Mouse (Mus musculus): Measurements from ENCODE around the gene Pbrm1. TPM values are rescaled to one million over a fixed set of nuclear protein-coding genes. Genes with fewer than 3 reads are reported as not detected.

Gene Pbrm1
- polyA plus RNA-seq, 1 experiment from 2014 or later: 116 TPM

DNA sequence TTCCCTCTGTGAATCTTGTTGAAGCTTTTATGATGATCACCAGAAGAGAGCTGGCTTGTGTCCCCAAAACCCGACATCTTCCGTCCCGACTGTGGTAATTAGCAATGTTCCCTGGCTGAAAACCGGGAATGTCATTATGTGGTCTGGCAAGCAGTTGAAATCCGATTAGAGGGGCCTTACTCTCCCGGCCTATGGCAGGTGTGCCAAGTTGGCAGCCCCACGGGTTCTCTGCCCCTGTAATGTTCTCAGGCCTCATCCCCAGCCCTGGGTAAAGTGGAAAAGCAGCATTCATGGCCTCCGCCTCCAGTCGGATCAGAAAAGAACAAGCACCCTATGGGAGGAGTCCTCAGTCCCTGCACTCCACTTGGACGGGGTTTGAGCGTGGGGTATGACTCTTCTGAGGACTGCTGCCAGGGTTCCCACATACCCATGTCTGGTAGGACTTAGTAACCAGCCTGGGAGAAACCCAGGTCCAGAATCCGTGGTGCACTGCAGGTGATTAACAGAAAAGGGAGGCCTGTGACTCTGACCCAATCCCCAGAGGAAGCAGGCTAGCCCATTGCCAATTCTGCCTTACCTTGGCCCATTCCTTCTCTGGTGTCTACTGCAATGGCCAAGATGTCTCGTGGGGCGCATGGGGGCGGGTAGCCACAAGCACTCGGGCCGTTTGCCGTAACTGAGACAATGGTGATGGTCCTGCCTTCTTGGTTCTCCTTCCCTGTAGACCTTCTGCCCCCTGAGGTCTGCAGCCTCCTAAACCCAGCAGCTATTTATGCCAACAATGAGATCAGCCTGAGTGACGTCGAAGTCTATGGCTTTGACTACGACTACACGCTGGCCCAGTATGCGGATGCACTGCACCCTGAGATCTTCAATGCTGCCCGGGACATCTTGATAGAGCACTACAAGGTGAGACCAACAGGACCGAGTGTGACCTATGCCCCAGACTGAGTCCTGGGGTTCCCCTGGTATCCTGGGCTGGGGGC, 115.4 kb downstream of the Pbrm1 start:
- Histone ChIP-seq H3K4me3 (ENCODE audit: low read length) (no peak overlapping the region), H3K36me3 (ENCODE audit: control insufficient read depth, insufficient read depth, low read length) (peaks cover 50% of the 10 kb centered on the region), H3K4me2 (replicated peaks; ENCODE audit: low read depth, low read length) (no peak overlapping the region), H3K27ac (ENCODE audit: low read depth, low read length) (no peak overlapping the region), H3K27me3 (ENCODE audit: control insufficient read depth, insufficient read depth, low read length) (no peaks in the 10 kb centered on the region), H3K4me1 (ENCODE audit: control insufficient read depth, insufficient read depth, low read length) (peaks cover 27% of the 10 kb centered on the region), H3K9me3 (ENCODE audit: control insufficient read depth, low read length) (no peaks in the 10 kb centered on the region), H3K9ac (ENCODE audit: low read depth, low read length) (no peak overlapping the region)
- no peak for ATAC-seq (ENCODE audit: low FRiP score, low TSS enrichment)
- 87% methylated on average over 25 of the region's 25 CpGs for WGBS

DNA sequence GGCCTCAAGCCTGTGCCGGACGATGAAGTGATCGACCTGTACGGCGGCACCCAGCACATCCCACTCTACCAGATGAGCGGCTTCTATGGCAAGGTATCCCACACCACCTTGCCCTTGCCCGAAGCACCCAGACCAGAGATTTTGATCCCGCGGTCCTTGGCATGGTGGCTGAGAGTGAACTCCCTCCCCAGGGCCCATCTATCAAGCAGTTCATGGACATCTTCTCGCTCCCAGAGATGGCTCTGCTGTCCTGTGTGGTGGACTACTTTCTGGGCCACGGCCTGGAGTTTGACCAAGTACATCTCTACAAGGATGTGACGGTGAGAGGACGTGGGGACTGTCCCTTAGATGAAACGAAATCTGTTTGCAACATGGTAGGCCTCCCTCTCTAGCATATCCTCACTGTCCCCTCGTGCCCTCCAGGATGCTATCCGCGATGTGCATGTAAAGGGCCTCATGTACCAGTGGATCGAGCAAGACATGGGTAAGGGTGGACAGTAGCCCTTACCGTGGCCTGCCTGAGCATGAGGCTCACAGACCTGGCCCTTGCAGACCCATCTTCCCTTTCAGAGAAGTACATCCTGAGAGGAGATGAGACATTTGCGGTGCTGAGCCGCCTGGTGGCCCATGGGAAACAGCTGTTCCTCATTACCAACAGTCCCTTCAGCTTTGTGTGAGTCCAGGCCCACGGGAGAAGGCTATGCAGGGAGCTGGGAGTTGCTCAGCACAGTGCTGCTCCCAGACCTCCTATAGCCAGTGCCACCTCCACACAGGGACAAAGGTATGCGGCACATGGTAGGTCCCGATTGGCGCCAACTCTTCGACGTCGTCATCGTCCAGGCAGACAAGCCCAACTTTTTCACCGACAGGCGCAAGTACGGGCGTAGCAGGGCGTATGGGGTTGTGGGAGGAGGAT, 116.8 kb downstream of the Pbrm1 start:
- no peak for ATAC-seq (ENCODE audit: low FRiP score, low TSS enrichment)
- peaks cover 64% of the 10 kb centered on the region for H3K36me3 ChIP-seq (ENCODE audit: control insufficient read depth, insufficient read depth, low read length)
- 93% methylated on average over 34 of the region's 34 CpGs for WGBS

DNA sequence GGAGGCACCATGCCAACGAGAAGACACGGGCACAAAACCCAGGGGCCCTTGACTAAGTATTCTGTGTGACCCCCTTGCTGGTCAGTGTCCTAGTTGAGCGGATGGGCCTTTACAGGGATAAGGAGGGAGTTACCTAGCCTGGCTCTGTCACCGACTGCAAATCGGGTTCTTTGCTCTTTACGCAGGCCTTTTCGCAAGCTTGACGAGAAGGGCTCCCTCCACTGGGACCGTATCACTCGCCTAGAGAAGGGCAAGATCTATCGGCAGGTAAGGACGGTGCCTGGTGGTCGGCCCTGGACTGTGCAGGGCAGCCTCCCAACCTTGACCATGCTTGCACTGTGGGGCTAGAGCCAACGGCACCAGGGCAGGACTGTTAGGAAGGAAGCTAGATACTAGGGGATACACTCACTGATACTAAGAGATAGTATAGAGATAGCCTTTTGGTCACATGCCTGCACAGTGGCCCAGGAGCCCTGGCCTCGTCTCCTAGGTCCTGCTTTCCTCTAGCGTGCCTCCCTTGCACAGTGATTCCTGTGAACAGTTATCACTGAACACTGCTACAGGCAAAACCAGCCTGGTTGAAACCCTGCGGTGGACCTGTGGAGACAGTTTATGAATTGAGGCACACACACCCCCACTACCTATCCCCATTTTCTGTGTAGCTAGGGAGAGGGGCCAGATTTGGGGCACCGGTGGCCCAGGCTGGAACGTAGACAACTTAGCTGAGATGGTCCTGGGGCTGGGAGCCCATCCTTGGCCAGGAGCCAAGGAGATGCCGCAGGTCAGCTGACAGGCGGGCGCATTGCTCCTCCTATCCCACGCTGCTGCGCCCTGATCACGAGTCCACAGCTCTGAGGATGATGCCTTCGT, 117.7 kb downstream of the Pbrm1 start:
- WGBS: 92% methylated on average over 26 of the region's 26 CpGs
- Histone ChIP-seq H3K27me3 (ENCODE audit: control insufficient read depth, insufficient read depth, low read length) (no peaks in the 10 kb centered on the region), H3K9ac (ENCODE audit: low read depth, low read length) (no peak overlapping the region), H3K9me3 (ENCODE audit: control insufficient read depth, low read length) (no peaks in the 10 kb centered on the region), H3K4me1 (ENCODE audit: control insufficient read depth, insufficient read depth, low read length) (peaks cover 18% of the 10 kb centered on the region), H3K36me3 (ENCODE audit: control insufficient read depth, insufficient read depth, low read length) (peaks cover 73% of the 10 kb centered on the region), H3K27ac (ENCODE audit: low read depth, low read length) (no peak overlapping the region), H3K4me3 (ENCODE audit: low read length) (no peak overlapping the region), H3K4me2 (replicated peaks; ENCODE audit: low read depth, low read length) (no peak overlapping the region)
- no peak for ATAC-seq (ENCODE audit: low FRiP score, low TSS enrichment)

More for the DNA sequence above, 116.8 kb downstream of the Pbrm1 start:
- H3K4me3 ChIP-seq (ENCODE audit: low read length): no peak overlapping the region
- no peaks in the 10 kb centered on the region for H3K27me3 ChIP-seq (ENCODE audit: control insufficient read depth, insufficient read depth, low read length)
- H3K4me2 ChIP-seq (replicated peaks; ENCODE audit: low read depth, low read length): no peak overlapping the region
- no peaks in the 10 kb centered on the region for H3K9me3 ChIP-seq (ENCODE audit: control insufficient read depth, low read length)
- no peak overlapping the region for H3K9ac ChIP-seq (ENCODE audit: low read depth, low read length)
- no peak overlapping the region for H3K27ac ChIP-seq (ENCODE audit: low read depth, low read length)
- peaks cover 18% of the 10 kb centered on the region for H3K4me1 ChIP-seq (ENCODE audit: control insufficient read depth, insufficient read depth, low read length)

DNA sequence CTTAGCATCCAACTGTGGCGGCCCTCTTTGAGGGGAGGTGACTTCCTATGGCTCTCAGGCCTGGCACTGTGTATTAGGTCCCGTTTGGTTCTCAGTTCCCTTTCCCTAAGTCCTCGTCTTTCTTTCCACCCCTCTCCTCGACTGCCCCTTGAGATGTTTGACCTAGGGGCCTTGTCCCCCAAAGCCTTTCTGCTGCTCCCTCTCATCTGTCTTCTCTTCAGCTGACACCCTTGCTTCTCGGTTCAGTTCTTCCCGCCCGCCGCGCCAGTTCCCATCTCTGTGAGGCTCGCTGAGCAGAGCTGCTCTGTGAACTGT, 118.3 kb downstream of the Pbrm1 start:
- 72% methylated on average over 10 of the region's 10 CpGs for WGBS
- Histone ChIP-seq H3K9ac (ENCODE audit: low read depth, low read length) (no peak overlapping the region), H3K27ac (ENCODE audit: low read depth, low read length) (peak overlapping the region; percentile 26; the same call in 1 of the 2 replicates), H3K4me1 (ENCODE audit: control insufficient read depth, insufficient read depth, low read length) (peaks cover 13% of the 10 kb centered on the region), H3K4me2 (replicated peaks; ENCODE audit: low read depth, low read length) (no peak overlapping the region), H3K9me3 (ENCODE audit: control insufficient read depth, low read length) (no peaks in the 10 kb centered on the region), H3K36me3 (ENCODE audit: control insufficient read depth, insufficient read depth, low read length) (peaks cover 77% of the 10 kb centered on the region), H3K27me3 (ENCODE audit: control insufficient read depth, insufficient read depth, low read length) (no peaks in the 10 kb centered on the region), H3K4me3 (ENCODE audit: low read length) (no peak overlapping the region)
- no peak for ATAC-seq (ENCODE audit: low FRiP score, low TSS enrichment)

DNA sequence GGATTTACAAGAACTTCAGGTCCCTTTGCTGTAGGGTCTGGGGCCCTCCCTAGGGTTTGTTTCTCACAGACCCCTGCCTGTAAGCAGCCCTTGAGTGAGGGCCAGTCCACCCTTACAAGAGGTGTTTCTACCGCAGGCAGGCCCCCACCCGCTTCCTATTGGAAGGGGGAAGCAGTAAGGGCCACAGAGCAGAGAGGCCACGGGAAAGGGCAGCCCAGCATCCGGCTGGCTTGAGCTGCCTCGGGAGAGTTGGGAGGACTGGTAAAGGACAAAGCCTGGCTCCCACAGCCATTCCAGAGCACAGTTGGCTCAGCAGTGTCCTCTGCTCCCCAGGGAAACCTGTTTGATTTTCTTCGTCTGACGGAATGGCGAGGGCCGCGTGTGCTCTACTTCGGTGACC, 118.9 kb downstream of the Pbrm1 start:
- Histone ChIP-seq H3K9ac (ENCODE audit: low read depth, low read length) (no peak overlapping the region), H3K27me3 (ENCODE audit: control insufficient read depth, insufficient read depth, low read length) (no peaks in the 10 kb centered on the region), H3K9me3 (ENCODE audit: control insufficient read depth, low read length) (no peaks in the 10 kb centered on the region), H3K4me3 (ENCODE audit: low read length) (no peak overlapping the region), H3K4me2 (replicated peaks; ENCODE audit: low read depth, low read length) (no peak overlapping the region), H3K27ac (ENCODE audit: low read depth, low read length) (peak overlapping the region; percentile 26; the same call in 1 of the 2 replicates), H3K4me1 (ENCODE audit: control insufficient read depth, insufficient read depth, low read length) (peaks cover 7% of the 10 kb centered on the region), H3K36me3 (ENCODE audit: control insufficient read depth, insufficient read depth, low read length) (peaks cover 80% of the 10 kb centered on the region)
- ATAC-seq (ENCODE audit: low FRiP score, low TSS enrichment): no peak
- WGBS: 71% methylated on average over 11 of the region's 11 CpGs

DNA sequence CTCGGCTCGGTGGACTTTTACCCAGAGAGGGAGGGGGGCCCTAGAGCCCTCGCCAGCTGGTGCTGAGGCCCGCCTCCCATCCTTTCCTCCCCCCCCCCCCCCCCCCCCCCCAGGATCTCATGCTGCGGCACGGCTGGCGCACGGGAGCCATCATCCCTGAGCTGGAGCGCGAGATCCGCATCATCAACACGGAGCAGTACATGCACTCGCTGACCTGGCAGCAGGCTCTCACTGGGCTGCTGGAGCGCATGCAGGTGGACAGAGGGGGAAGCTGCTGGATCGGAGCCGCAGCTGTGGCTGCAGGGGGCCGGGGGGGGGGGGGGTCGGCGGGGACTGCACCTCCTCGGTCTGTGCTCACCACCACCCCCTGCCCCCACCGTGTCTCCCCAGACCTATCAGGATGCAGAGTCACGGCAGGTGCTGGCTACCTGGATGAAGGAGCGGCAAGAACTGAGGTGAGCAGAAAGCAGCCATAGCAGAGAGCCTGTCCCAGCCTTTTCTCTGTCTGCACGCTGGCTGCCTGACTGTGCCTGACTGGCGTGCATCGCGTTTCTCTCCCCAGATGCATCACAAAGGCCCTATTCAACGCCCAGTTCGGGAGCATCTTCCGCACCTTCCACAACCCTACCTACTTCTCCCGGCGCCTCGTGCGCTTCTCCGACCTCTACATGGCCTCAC, 119.4 kb downstream of the Pbrm1 start:
- H3K36me3 ChIP-seq (ENCODE audit: control insufficient read depth, insufficient read depth, low read length): peaks cover 83% of the 10 kb centered on the region
- no peaks in the 10 kb centered on the region for H3K9me3 ChIP-seq (ENCODE audit: control insufficient read depth, low read length)
- peaks cover 2% of the 10 kb centered on the region for H3K4me1 ChIP-seq (ENCODE audit: control insufficient read depth, insufficient read depth, low read length)
- H3K27ac ChIP-seq (ENCODE audit: low read depth, low read length): no peak overlapping the region
- ATAC-seq (ENCODE audit: low FRiP score, low TSS enrichment): no peak
- no peak overlapping the region for H3K9ac ChIP-seq (ENCODE audit: low read depth, low read length)
- no peaks in the 10 kb centered on the region for H3K27me3 ChIP-seq (ENCODE audit: control insufficient read depth, insufficient read depth, low read length)
- WGBS: 86% methylated on average over 29 of the region's 35 CpGs
- no peak overlapping the region for H3K4me3 ChIP-seq (ENCODE audit: low read length)
- no peak overlapping the region for H3K4me2 ChIP-seq (replicated peaks; ENCODE audit: low read depth, low read length)

DNA sequence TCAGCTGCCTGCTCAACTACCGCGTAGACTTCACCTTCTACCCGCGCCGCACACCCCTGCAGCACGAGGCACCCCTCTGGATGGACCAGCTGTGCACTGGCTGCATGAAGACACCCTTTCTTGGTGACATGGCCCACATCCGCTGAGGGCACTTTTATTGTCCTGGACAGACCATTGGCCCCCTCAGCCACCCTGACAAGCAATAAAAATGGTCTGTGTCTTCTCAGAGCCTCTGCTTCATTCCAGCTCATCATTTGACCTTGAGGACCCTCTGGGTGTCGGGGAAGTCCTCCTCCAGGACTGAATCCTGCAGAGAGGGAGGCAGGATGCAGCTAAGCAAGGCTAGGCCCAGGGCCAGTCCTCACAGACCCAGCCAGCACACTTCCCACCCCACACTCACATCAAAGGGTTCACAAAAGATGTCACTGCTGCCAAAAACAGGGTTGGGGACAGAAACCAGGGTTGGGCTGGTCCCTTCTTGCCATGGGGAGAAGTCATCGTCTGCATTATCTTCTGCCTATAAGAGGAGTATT, 120.0 kb downstream of the Pbrm1 start:
- H3K27me3 ChIP-seq (ENCODE audit: control insufficient read depth, insufficient read depth, low read length): no peaks in the 10 kb centered on the region
- H3K4me3 ChIP-seq (ENCODE audit: low read length): no peak overlapping the region
- peaks cover 83% of the 10 kb centered on the region for H3K36me3 ChIP-seq (ENCODE audit: control insufficient read depth, insufficient read depth, low read length)
- H3K4me2 ChIP-seq (replicated peaks; ENCODE audit: low read depth, low read length): no peak overlapping the region
- no peak for ATAC-seq (ENCODE audit: low FRiP score, low TSS enrichment)
- no peak overlapping the region for H3K9ac ChIP-seq (ENCODE audit: low read depth, low read length)
- WGBS: 91% methylated on average over 9 of the region's 9 CpGs
- H3K9me3 ChIP-seq (ENCODE audit: control insufficient read depth, low read length): no peaks in the 10 kb centered on the region
- H3K4me1 ChIP-seq (ENCODE audit: control insufficient read depth, insufficient read depth, low read length): no peaks in the 10 kb centered on the region; the same call in none of the 2 replicates
- H3K27ac ChIP-seq (ENCODE audit: low read depth, low read length): no peak overlapping the region

DNA sequence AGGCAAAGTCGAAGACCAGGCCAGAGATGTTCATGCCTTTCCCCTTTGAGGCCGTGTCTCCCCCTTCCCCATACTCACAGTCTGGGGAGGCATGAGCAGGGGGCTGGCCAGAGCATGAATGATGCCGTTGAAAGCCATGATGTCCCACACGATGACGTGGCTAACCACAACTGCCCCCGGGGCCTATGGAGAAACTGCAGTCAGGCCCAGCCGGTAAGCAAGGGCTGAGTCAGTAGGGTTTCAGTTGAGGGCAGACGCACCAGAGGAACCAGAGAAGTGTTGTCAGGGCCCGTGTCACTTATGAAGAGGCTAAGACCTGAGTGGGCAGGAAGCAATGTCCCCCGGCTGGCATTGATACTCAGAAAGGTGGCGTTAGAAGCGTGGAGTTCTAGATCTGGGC, 120.7 kb downstream of the Pbrm1 start:
- Histone ChIP-seq H3K9me3 (ENCODE audit: control insufficient read depth, low read length) (no peaks in the 10 kb centered on the region), H3K4me2 (replicated peaks; ENCODE audit: low read depth, low read length) (no peak overlapping the region), H3K9ac (ENCODE audit: low read depth, low read length) (no peak overlapping the region), H3K36me3 (ENCODE audit: control insufficient read depth, insufficient read depth, low read length) (peaks cover 78% of the 10 kb centered on the region), H3K27me3 (ENCODE audit: control insufficient read depth, insufficient read depth, low read length) (no peaks in the 10 kb centered on the region), H3K4me3 (ENCODE audit: low read length) (no peak overlapping the region), H3K4me1 (ENCODE audit: control insufficient read depth, insufficient read depth, low read length) (no peaks in the 10 kb centered on the region; the same call in none of the 2 replicates), H3K27ac (ENCODE audit: low read depth, low read length) (no peak overlapping the region)
- ATAC-seq (ENCODE audit: low FRiP score, low TSS enrichment): no peak
- 92% methylated on average over 12 of the region's 12 CpGs for WGBS
